Mouse (Mus musculus) layer of hippocampus, adult 18-20 months (tissue): ENCODE measurements at regions not wholly inside any gene's neighbourhood (a gene's known extent, or its start where the extent isn't known, plus 50 kb on each side); places are given as distances from the start of the nearest gene placed in this dataset.
A peak's percentile ranks its signal among the peaks of the same experiment; 100 is the strongest.

Experiments used
- DNase-seq, 2 experiments: peaks; one replicate each; pipeline ENCODE4 v3.0.0; 2022; ENCODE audit warnings: low spot score in 2 of 2

- DNase-seq, result no peak
Observed at GRCm38 (mm10) chr13:48717036-48717435, 54.2 kb downstream of the Barx1 start.

GRCm38 (mm10) chr13:48717451-48717850, 54.7 kb downstream of the Barx1 start:
- no peak for DNase-seq

GRCm38 (mm10) chr13:48723676-48724075, 60.9 kb downstream of the Barx1 start:
- DNase-seq, result no peak

- peak in 1 of 2 experiments; percentile 37 for DNase-seq
Observed at GRCm38 (mm10) chr13:48726430-48726829, 63.6 kb downstream of the Barx1 start.

DNA sequence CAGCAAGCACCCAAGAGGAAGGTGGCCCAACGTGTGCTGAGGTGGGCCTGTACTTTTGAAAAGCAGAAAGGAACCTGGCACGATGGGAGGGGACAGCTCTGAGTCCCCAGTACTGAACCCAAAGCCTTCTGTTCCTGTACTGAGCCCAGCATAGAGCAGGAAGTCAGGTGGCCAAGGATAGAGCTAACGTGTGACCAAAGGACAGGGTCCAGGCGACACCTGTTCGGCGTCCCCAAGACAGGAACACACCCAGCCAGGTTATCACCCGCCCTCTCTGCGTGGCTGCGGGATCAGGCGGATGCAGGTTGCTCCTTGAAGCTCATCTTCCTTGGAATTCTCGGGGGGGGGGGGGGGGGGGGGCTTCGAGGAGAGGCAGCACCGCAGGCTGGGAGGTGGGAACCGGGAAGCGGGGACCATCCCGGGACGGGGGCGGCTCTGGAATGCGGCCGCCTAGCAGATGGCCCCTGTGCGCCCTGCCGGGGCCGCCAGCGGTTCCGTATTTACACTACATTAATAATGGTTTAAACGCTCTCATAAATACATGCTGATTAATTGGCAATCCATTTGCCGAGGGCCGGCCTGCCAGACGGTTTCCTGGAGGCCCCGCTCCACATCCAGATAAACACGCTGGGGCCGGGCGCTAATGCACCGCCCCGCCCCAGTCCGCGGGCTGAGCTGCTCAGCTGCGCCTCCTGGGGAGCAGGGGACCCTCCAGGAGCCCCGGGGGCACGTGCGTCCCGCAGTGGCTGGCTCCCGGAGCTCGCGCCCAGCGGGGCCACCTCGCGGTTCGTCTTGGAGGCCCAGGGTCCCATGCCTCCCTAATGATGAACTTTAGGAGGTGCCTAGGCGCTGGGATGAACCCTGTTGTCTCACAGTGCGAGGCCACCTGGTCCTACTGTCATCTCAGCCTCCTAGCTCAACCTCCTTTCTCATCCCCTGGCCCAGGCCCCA, 68.5 kb downstream of the Barx1 start:
- no peak for DNase-seq

- peak in 1 of 2 experiments; percentile 14 for DNase-seq
Observed at GRCm38 (mm10) chr13:48732168-48732841, 69.5 kb downstream of the Barx1 start.

GRCm38 (mm10) chr13:48734985-48735384, 72.2 kb downstream of the Barx1 start:
- no peak for DNase-seq

- no peak for DNase-seq
Observed at GRCm38 (mm10) chr13:48745566-48745965, 82.8 kb downstream of the Barx1 start.

GRCm38 (mm10) chr13:48746301-48746700, 83.5 kb downstream of the Barx1 start:
- DNase-seq, result no peak
